Mouse (Mus musculus): ENCODE measurements around the gene Hist1h4d. TPM values are rescaled to one million over a fixed set of nuclear protein-coding genes. Genes with fewer than 3 reads are reported as not detected.
A peak's percentile ranks its signal among the peaks of the same experiment; 100 is the strongest.
"Not testable (repeated sequence)": the region's sequence is repeated elsewhere in the genome, so short reads cannot be mapped to it uniquely, and the experiment has no call there.

Gene Hist1h4d
- 258 and 695 TPM in 2 replicates for total RNA-seq (2014; rRNA removed)
- 25.0 and 42.2 TPM in 2 replicates for polyA plus RNA-seq (2015; fragmentation: Nextera tagmentation; extraction: Ambion mirVana)

DNA sequence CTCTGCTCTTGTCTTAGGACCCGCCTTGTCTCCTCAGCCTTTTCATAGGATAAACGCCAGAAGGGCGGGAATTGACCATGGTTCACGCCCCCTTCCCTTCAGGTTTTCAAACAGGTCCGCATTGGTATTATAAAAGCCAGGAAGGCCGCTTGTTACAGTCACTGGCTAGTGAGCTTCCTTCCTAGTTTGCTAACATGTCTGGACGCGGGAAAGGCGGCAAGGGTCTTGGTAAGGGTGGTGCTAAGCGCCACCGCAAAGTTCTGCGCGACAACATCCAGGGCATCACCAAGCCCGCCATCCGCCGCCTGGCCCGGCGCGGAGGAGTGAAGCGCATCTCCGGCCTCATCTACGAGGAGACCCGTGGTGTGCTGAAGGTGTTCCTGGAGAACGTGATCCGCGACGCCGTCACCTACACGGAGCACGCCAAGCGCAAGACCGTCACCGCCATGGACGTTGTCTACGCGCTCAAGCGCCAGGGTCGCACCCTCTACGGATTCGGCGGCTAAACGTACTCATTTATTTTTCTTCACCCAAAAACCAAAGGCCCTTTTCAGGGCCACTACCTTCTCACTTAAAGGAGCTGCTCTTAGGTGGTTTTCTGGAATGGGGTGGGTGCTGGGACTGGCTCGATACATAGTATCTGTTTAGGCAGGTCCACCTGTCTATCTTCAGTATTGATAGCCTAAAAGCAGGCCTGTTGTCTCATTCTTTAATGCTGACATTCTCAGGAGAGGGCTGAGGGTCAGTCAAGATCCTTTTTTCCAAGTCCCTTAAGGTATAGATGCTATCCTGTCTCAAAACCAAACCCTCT lies at the start of gene Hist1h4d:
TSS of gene Hist1h4d (plus strand) at position 191 of the 811 bp plus-strand sequence.
- under 1% methylated on average over 43 of the region's 43 CpGs for WGBS
- peak within 1 kb of the TSS; percentile 54 for H3K4me3 ChIP-seq (ENCODE audit: low read depth, low read length)
- H3K36me3 ChIP-seq (ENCODE audit: insufficient read depth): no peaks in the 10 kb centered on the region
- peaks cover 13% of the 10 kb centered on the region; the same call in 1 of the 2 replicates for H3K4me1 ChIP-seq (ENCODE audit: insufficient read depth)
- peak within 1 kb of the TSS; percentile 74 for H3K27ac ChIP-seq (ENCODE audit: low read depth, low read length)
- H3K4me2 ChIP-seq (ENCODE audit: low read depth): peak within 1 kb of the TSS; percentile 82
- no peaks in the 10 kb centered on the region for H3K27me3 ChIP-seq (ENCODE audit: insufficient read depth, low read length)
- no peak for TF ChIP-seq CTCF (IDR thresholded peaks at IDR 0.05; ENCODE audit: low read depth)
- ATAC-seq: peak; percentile 88
- peak within 1 kb of the TSS; percentile 60 for H3K9ac ChIP-seq
- H3K9me3 ChIP-seq (ENCODE audit: low read length): no peaks in the 10 kb centered on the region
- DNase-seq: peak; percentile 98

GRCm38 (mm10) chr13:23532262-23533075 lies 48.9 kb upstream of the Hist1h4d start:
- ATAC-seq: no peak
- H3K4me3 ChIP-seq (ENCODE audit: low read depth, low read length): peak overlapping the region; percentile 68
- peak overlapping the region; percentile 82; the same call in 1 of the 2 replicates for H3K9ac ChIP-seq
- no peaks in the 10 kb centered on the region for H3K36me3 ChIP-seq (ENCODE audit: insufficient read depth)
- no peaks in the 10 kb centered on the region for H3K9me3 ChIP-seq (ENCODE audit: low read length)
- no peak for DNase-seq
- H3K4me1 ChIP-seq (ENCODE audit: insufficient read depth): peaks cover 22% of the 10 kb centered on the region
- peak overlapping the region; percentile 72 for H3K4me2 ChIP-seq (ENCODE audit: low read depth)
- no peak for TF ChIP-seq CTCF (IDR thresholded peaks at IDR 0.05; ENCODE audit: low read depth)
- WGBS: 13% methylated on average over 9 of the region's 9 CpGs
- H3K27me3 ChIP-seq (ENCODE audit: insufficient read depth, low read length): no peaks in the 10 kb centered on the region
- peak overlapping the region; percentile 98; the same call in 1 of the 2 replicates for H3K27ac ChIP-seq (ENCODE audit: low read depth, low read length)

DNA sequence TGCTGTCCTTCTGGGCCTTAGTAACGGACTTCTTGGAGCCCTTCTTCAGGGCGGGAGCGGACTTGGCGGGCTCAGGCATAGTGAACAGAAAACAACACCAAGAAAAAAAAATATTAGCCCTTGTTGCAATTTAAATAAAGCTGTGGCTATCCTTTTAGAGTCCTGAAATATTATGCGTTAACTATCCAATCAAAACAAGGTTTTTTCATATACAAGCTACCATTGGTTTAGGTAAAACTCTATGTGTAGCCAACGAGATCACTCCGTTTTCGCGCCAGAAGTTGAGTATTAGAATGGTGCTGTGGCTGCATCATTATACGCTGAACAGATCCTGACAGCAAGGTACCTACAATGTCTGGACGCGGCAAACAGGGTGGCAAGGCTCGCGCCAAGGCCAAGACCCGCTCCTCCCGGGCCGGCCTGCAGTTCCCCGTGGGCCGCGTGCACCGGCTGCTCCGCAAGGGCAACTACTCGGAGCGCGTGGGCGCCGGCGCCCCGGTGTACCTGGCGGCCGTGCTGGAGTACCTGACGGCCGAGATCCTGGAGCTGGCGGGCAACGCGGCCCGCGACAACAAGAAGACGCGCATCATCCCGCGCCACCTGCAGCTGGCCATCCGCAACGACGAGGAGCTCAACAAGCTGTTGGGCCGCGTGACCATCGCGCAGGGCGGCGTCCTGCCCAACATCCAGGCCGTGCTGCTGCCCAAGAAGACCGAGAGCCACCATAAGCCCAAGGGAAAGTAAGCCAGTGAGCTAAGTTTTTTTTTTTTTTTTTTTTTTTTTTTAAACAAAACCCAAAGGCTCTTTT lies 47.6 kb upstream of the Hist1h4d start, which contains the start of gene Hist1h2af:
TSS of gene Hist1h2af (plus strand) at position 347 of the 808 bp plus-strand sequence.
- peak; percentile 30; the same call in 1 of the 2 replicates for ATAC-seq
- H3K4me3 ChIP-seq (ENCODE audit: low read depth, low read length): peak within 1 kb of the TSS; percentile 47
- under 1% methylated on average over 19 of the region's 53 CpGs for WGBS

GRCm38 (mm10) chr13:23534368-23535131 lies 46.8 kb upstream of the Hist1h4d start:
- peaks cover 22% of the 10 kb centered on the region for H3K4me1 ChIP-seq (ENCODE audit: insufficient read depth)
- H3K36me3 ChIP-seq (ENCODE audit: insufficient read depth): no peaks in the 10 kb centered on the region
- H3K9ac ChIP-seq: peak overlapping the region; percentile 22; the same call in 1 of the 2 replicates
- ATAC-seq (0 out of 2 replicates have a peak, but pooled peaks have one; percentile 8), DNase-seq (no peak)
- no peaks in the 10 kb centered on the region for H3K9me3 ChIP-seq (ENCODE audit: low read length)
- peak overlapping the region; percentile 47 for H3K4me3 ChIP-seq (ENCODE audit: low read depth, low read length)
- no peaks in the 10 kb centered on the region for H3K27me3 ChIP-seq (ENCODE audit: insufficient read depth, low read length)
- under 1% methylated on average over 15 of the region's 15 CpGs for WGBS
- peak overlapping the region; percentile 67 for H3K27ac ChIP-seq (ENCODE audit: low read depth, low read length)
- H3K4me2 ChIP-seq (ENCODE audit: low read depth): peak overlapping the region; percentile 72
- no peak for TF ChIP-seq CTCF (IDR thresholded peaks at IDR 0.05; ENCODE audit: low read depth)

More for the DNA sequence above, 47.6 kb upstream of the Hist1h4d start, which contains the start of gene Hist1h2af:
- H3K27me3 ChIP-seq (ENCODE audit: insufficient read depth, low read length); H3K9me3 ChIP-seq (ENCODE audit: low read length); H3K36me3 ChIP-seq (ENCODE audit: insufficient read depth): not testable (repeated sequence)
- Histone ChIP-seq H3K27ac (ENCODE audit: low read depth, low read length) (peak within 1 kb of the TSS; percentile 67), H3K4me1 (ENCODE audit: insufficient read depth) (peaks cover 22% of the 10 kb centered on the region), H3K4me2 (ENCODE audit: low read depth) (peak within 1 kb of the TSS; percentile 72), H3K9ac (peak within 1 kb of the TSS; percentile 22)
- peak; percentile 90 for DNase-seq

DNA sequence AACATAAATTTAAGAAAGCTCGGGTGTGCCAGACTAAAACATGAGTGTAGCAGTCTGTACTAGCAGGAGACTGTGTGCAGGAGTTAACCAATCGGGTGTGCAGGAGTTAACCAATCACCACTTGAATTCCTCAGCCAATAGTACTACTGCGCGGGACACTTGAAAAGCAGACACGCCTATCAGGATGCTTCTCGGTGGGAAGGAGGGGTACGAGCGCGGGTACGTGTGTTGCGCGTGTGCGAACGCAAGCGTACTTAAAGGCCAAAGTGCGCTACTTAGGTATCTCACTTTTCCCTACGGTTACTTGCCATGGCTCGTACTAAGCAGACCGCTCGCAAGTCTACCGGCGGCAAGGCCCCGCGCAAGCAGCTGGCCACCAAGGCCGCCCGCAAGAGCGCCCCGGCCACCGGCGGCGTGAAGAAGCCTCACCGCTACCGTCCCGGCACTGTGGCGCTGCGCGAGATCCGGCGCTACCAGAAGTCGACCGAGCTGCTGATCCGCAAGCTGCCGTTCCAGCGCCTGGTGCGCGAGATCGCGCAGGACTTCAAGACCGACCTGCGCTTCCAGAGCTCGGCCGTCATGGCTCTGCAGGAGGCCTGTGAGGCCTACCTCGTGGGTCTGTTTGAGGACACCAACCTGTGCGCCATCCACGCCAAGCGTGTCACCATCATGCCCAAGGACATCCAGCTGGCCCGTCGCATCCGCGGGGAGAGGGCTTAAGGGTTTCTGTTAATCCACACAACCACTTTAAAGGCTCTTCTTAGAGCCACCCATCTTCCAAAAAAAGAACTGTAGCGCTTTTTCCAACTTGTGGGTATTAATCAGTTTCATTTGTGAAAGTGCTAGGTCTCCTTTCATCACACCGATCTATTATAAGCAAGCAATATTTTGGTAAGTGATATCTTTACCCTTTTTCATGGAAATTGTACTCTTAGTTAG lies 46.0 kb upstream of the Hist1h4d start, which contains the start of gene Hist1h3g:
TSS of gene Hist1h3g (plus strand) at position 286 of the 939 bp plus-strand sequence.
- Histone ChIP-seq H3K4me3 (ENCODE audit: low read depth, low read length) (peak within 1 kb of the TSS; percentile 47), H3K27ac (ENCODE audit: low read depth, low read length) (peak within 1 kb of the TSS; percentile 67), H3K4me2 (ENCODE audit: low read depth) (peak within 1 kb of the TSS; percentile 72), H3K4me1 (ENCODE audit: insufficient read depth) (peaks cover 22% of the 10 kb centered on the region), H3K9ac (peak within 1 kb of the TSS; percentile 22)
- not testable (repeated sequence) for H3K36me3 ChIP-seq (ENCODE audit: insufficient read depth); H3K27me3 ChIP-seq (ENCODE audit: insufficient read depth, low read length); H3K9me3 ChIP-seq (ENCODE audit: low read length)
- ATAC-seq (peak; percentile 90), DNase-seq (peak; percentile 96)
- WGBS: under 1% methylated on average over 48 of the region's 62 CpGs
